Mouse (Mus musculus) liver, embryonic 14.5 days (tissue): ENCODE data around the gene Ebf1. TPM values are rescaled to one million over a fixed set of nuclear protein-coding genes. Genes with fewer than 3 reads are reported as not detected.

Experiments used
- ATAC-seq: fragments of 200-750 bp; cut with Nextera tagmentation; 2 replicates; pipeline ENCODE4 v1.8.0; 2017; ENCODE audit warnings: moderate number of reproducible peaks, mild to moderate bottlenecking, moderate library complexity; ENCODE audit not compliant: insufficient read depth
- DNase-seq, 3 experiments: peaks; one replicate each; pipeline ENCODE4 v3.0.0-alpha.2; 2012 to 2013; ENCODE audit warnings: low read depth in 3 of 3, low spot score in 3 of 3
- H3K27ac ChIP-seq: fragments of 300-500 bp; sonication (generic); 2 replicates; pipeline ENCODE4 v1.5.1; 2014; ENCODE audit warnings: moderate library complexity, mild to moderate bottlenecking, control low read depth, inconsistent platforms
- H3K27me3 ChIP-seq: fragments of 300-500 bp; sonication (generic); 2 replicates; pipeline ENCODE4 v1.6.1; 2014; ENCODE audit warnings: mild to moderate bottlenecking, low read length, moderate library complexity; ENCODE audit not compliant: control insufficient read depth, insufficient read depth
- H3K36me3 ChIP-seq: fragments of 300-500 bp; sonication (generic); replicated peaks from 2 replicates; pipeline ENCODE4 v1.6.1; 2014; ENCODE audit warnings: low read depth; ENCODE audit not compliant: control insufficient read depth, insufficient read depth
- H3K4me1 ChIP-seq, 2 experiments: fragments of 200-500 bp in 1 of 2; fragments of 300-500 bp in 1 of 2; sonication (generic) in 1 of 2; replicated peaks; 2 replicates each; pipeline ENCODE4 v1.6.1; 2012 to 2014; ENCODE audit warnings: antibody characterized with exemption in 1 of 2, inconsistent platforms in 1 of 2, low read length in 1 of 2; ENCODE audit not compliant: control insufficient read depth in 2 of 2, insufficient read depth in 2 of 2
- H3K4me2 ChIP-seq: fragments of 300-500 bp; sonication (generic); 2 replicates; pipeline ENCODE4 v1.6.1; 2014; ENCODE audit warnings: low read depth, mild to moderate bottlenecking, control low read depth, moderate library complexity
- H3K4me3 ChIP-seq, 2 experiments: fragments of 200-500 bp in 1 of 2; fragments of 300-500 bp in 1 of 2; sonication (generic) in 1 of 2; 2 replicates each; pipeline ENCODE4 v1.5.1; 2012 to 2014; ENCODE audit warnings: low read depth in 2 of 2, low read length in 2 of 2, mild to moderate bottlenecking in 2 of 2, control low read depth in 1 of 2, inconsistent platforms in 1 of 2, moderate library complexity in 1 of 2; ENCODE audit not compliant: insufficient read depth in 1 of 2
- H3K9ac ChIP-seq: fragments of 300-500 bp; sonication (generic); replicated peaks from 2 replicates; pipeline ENCODE4 v1.6.1; 2014; ENCODE audit warnings: mild to moderate bottlenecking, control low read depth, moderate library complexity
- H3K9me3 ChIP-seq: fragments of 300-500 bp; sonication (generic); 2 replicates; pipeline ENCODE4 v1.6.1; 2016; ENCODE audit warnings: low read length, mixed read lengths; ENCODE audit not compliant: control insufficient read depth
- CTCF ChIP-seq: IDR thresholded peaks from 2 replicates; pipeline ENCODE4 v1.5.1; 2016; ENCODE audit warnings: antibody characterized with exemption, low read depth, control low read depth
- EP300 ChIP-seq: IDR thresholded peaks from 2 replicates; pipeline ENCODE4 v1.6.1; 2016; ENCODE audit warnings: antibody characterized with exemption, low read depth
- WGBS: fragments of 180-500 bp; shearing (Covaris S2); extraction: QIAGEN DNeasy Blood & Tissue Kit; methylation state at CpG from one replicate; pipeline ENCODE4 v1.1.7; 2014; ENCODE audit not compliant: insufficient replicate concordance; 5-methylcytosine and 5-hydroxymethylcytosine counted together
- polyA plus RNA-seq, 2 experiments: library from polyadenylated mRNA; depleted of rRNA in 1 of 2; stranded (reverse) in 1 of 2; unstranded in 1 of 2; fragments of >200 nt; fragmentation: Nextera tagmentation in 1 of 2; extraction: Ambion mirVana in 1 of 2; gene quantifications; 2 replicates each; pipeline versions ENCODE4 v1.2.1 to v1.2.3; 2012 to 2014

The Ebf1 gene
- polyA plus RNA-seq, 2 experiments: 0.20 to 0.34 TPM

- no peak for DNase-seq
These were observed 92.0 kb downstream of the Ebf1 start for GRCm38 (mm10) chr11:44709073-44709618.

DNA sequence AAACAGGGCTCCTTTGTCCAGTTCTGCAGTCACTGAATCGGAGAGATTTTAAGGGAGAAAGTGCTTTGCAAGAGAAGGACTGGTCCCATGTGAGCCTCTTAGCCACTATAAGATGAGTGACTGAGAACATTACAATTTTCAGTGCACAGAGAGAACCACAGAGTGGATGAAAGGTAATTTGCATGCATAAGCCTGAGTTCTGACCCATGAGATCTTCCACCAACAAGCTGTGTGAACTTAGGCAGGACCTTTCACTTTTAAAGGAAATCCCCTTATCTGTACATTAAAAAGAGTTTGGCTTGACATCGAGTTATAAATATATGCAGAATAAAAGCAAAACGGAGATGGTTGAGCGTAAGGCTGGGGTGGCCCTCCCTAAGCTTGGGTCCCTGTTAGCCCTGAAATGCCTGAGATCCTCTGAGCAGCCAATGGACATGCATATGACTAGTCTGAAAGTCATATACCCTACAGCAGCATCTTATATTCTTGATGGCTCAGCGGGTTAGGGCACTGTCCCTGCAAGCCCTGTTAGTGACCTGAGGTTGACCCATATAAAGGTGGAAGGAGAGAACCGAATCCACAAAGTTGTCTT is 92.8 kb downstream of the Ebf1 start:
- H3K9ac ChIP-seq: no peak overlapping the region
- H3K27me3 ChIP-seq: no peaks in the 10 kb centered on the region
- H3K4me1 ChIP-seq: no peaks in the 10 kb centered on the region
- no peak overlapping the region for H3K4me2 ChIP-seq
- TF ChIP-seq EP300 (no peak), CTCF (no peak)
- H3K4me3 ChIP-seq: no peak overlapping the region
- WGBS: 61% methylated on average over 6 of the region's 6 CpGs
- H3K9me3 ChIP-seq: no peaks in the 10 kb centered on the region
- no peaks in the 10 kb centered on the region for H3K36me3 ChIP-seq
- H3K27ac ChIP-seq: no peak overlapping the region
- DNase-seq (no peak), ATAC-seq (no peak)

More at GRCm38 (mm10) chr11:44709073-44709618, 92.0 kb downstream of the Ebf1 start:
- H3K4me1 ChIP-seq: no peaks in the 10 kb centered on the region
- no peaks in the 10 kb centered on the region for H3K27me3 ChIP-seq
- H3K27ac ChIP-seq: no peak overlapping the region
- H3K36me3 ChIP-seq: no peaks in the 10 kb centered on the region
- no peak for TF ChIP-seq CTCF
- TF ChIP-seq EP300: no peak
- no peak for ATAC-seq
- H3K9ac ChIP-seq: no peak overlapping the region
- no peak overlapping the region for H3K4me3 ChIP-seq
- no peak overlapping the region for H3K4me2 ChIP-seq
- no peaks in the 10 kb centered on the region for H3K9me3 ChIP-seq

DNA sequence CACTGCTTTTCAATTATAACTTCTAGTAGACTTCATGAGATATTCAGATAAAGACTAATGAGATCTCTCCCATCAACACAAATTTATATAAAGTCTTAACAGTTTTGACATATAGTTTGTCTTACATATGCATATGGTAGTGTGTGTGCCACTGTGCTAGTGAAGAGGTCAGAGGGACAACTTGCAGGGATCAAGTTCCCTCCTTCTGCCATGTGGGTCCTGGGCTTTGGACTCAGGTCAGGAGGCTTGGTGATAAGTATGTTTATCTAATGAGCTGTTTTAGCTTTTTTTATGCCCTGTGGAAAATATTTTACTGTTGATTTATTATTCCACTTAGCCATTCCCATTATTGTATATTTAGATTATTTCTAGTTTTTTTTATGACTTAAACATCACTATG is 93.7 kb downstream of the Ebf1 start:
- Histone ChIP-seq H3K9me3 (no peaks in the 10 kb centered on the region), H3K4me1 (no peaks in the 10 kb centered on the region), H3K9ac (no peak overlapping the region), H3K4me2 (no peak overlapping the region), H3K27ac (no peak overlapping the region), H3K27me3 (no peaks in the 10 kb centered on the region), H3K4me3 (no peak overlapping the region), H3K36me3 (no peaks in the 10 kb centered on the region)
- DNase-seq (no peak), ATAC-seq (no peak)
- TF ChIP-seq EP300 (no peak), CTCF (no peak)

DNA sequence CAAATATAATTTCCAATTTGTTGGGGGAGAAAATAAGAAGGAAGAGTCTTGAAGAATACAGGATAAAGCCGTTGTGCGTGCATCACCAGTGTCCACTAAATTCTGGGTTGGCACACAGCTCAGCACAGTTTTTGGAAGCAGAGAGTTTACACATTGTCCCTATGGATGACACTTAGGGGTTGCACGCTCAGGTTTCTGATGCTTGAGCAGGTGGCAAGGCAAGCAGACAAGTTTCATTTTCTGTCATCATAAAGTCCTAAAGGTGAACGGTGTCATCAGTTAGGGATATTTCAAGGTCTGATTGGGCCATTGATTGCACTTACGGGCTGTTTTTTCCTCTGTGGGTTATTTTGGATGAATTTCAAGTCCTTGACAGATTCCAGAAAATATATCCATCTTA is 97.1 kb downstream of the Ebf1 start:
- ATAC-seq: no peak
- no peaks in the 10 kb centered on the region for H3K4me1 ChIP-seq
- no peak overlapping the region for H3K9ac ChIP-seq
- no peak overlapping the region for H3K27ac ChIP-seq
- TF ChIP-seq EP300: no peak
- TF ChIP-seq CTCF: no peak
- no peak overlapping the region for H3K4me2 ChIP-seq
- no peak overlapping the region for H3K4me3 ChIP-seq
- WGBS: 76% methylated on average over 5 of the region's 5 CpGs
- H3K27me3 ChIP-seq: no peaks in the 10 kb centered on the region
- H3K9me3 ChIP-seq: no peaks in the 10 kb centered on the region
- no peaks in the 10 kb centered on the region for H3K36me3 ChIP-seq
- DNase-seq: no peak

DNA sequence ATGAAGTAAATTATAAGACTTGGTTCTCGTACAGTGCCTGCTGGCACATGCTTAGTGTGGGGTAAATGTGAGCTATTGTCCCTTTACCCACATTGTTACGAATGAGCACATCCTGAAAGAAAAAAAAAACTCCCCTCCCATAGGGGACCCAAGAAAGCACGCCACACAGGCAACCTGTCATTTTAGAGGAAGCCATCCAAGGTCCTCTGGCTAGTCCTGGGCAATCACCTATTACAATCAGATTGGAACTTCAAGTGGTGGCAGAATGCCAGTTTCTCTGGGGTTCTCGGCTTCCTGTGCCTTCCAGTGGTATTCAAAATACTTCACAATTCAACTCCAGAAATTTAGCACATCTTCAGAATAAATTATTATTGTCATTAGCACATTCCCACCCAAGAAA is 98.7 kb downstream of the Ebf1 start:
- H3K4me1 ChIP-seq: no peaks in the 10 kb centered on the region
- H3K27ac ChIP-seq: no peak overlapping the region
- DNase-seq (no peak), ATAC-seq (no peak)
- 46% methylated on average over 4 of the region's 4 CpGs for WGBS
- TF ChIP-seq EP300 (no peak), CTCF (no peak)
- no peak overlapping the region for H3K4me3 ChIP-seq
- H3K9ac ChIP-seq: no peak overlapping the region
- no peak overlapping the region for H3K4me2 ChIP-seq
- no peaks in the 10 kb centered on the region for H3K9me3 ChIP-seq
- no peaks in the 10 kb centered on the region for H3K36me3 ChIP-seq
- H3K27me3 ChIP-seq: no peaks in the 10 kb centered on the region
